Mouse (Mus musculus) megakaryocyte progenitor cell, adult 5-6 weeks (primary cell): ENCODE measurements at regions not wholly inside any gene's neighbourhood (a gene's known extent, or its start where the extent isn't known, plus 50 kb on each side); places are given as distances from the start of the nearest gene placed in this dataset.
"Not testable (repeated sequence)": the region's sequence is repeated elsewhere in the genome, so short reads cannot be mapped to it uniquely, and the experiment has no call there.

Experiments used
- ATAC-seq: replicated peaks from 2 replicates; pipeline ENCODE4 v1.8.0; 2016; ENCODE audit warnings: mild to moderate bottlenecking, moderate TSS enrichment, inconsistent platforms; ENCODE audit not compliant: poor library complexity

- not testable (repeated sequence) for ATAC-seq
Measured at GRCm38 (mm10) chr10:103507051-103507450, 139.5 kb downstream of the Slc6a15 start.

DNA sequence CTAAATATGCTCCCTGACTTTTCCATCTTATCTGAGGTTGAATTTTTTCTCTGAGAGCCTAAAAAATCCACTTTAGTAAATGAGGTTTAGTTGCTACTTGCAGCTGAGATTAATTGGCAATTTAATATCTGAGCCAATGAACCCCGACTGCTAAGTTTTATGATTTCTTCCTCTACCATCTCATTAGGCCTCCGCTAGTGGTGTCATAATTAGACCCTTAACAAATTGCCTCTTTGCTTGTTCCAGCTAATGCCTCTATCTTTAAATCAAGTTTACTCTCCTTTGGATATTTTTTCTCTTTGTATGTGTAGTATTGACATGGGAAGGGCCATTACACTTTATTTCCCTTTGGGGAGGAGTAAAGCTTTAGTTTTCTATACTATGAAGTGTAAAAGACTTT, 176.9 kb downstream of the Slc6a15 start:
- ATAC-seq, result no peak

DNA sequence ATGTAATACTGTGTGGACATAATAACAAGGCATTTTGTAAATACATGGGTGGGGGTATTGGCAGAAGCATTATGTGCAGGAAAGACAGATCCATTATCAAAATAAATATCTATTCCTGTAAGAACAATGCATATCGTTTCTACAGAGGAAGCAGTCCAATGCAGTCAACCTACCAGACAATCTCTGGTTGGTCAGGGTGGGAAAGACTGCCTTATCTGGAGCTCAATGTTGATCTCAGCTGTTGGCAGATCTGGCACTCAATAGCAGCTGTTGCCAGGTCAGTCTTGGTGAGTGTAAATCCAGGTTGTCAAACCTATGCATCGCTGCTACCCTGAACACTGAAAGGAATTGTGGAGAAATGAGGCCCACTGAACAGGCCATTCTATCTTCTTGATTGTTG, 181.9 kb downstream of the Slc6a15 start:
- ATAC-seq, result no peak

GRCm38 (mm10) chr10:103585097-103585496, 217.5 kb downstream of the Slc6a15 start:
- no peak for ATAC-seq

- no peak for ATAC-seq
Measured at GRCm38 (mm10) chr10:103585504-103585903, 217.9 kb downstream of the Slc6a15 start.

DNA sequence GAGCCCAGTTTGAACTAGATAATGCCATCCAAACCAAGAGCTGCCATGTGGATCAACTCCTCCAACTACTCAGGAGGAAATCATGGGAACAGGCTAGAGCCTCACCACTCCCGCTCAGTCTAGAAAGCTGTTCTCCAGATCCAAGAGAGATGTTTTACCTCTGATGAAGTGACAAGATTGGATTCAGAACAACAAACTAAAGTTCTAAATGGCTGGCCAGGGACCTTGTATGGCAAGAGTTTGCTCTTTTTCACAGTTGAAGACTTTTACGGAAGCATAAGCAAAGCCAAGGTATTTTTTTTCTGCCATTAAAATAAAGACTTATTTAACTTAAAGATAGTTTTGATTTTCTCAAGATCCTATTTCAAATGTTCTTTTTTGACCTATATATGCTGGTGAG, 224.4 kb downstream of the Slc6a15 start:
- ATAC-seq, result no peak

DNA sequence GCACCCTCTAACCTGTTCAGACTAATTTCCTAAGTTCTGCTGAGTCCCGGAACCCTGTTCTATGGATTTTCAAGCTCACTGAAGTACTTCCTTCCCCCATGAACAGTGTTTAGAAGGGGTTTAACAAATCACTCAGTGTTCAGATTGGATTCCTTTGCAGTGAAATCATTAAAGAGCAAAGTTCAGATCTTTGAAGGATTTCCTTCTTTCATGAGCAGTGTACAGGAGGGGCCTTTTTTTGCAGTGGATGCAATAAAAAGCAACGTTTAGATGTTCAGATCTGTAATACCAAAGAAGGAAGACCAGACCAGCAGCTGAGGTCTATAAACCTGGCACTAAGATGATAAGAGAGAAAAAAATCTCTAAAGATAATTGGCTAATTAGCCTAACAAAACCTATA, 273.6 kb downstream of the Slc6a15 start:
- no peak for ATAC-seq

- ATAC-seq, result no peak
Measured at GRCm38 (mm10) chr10:103649848-103650247, 282.3 kb downstream of the Slc6a15 start.

DNA sequence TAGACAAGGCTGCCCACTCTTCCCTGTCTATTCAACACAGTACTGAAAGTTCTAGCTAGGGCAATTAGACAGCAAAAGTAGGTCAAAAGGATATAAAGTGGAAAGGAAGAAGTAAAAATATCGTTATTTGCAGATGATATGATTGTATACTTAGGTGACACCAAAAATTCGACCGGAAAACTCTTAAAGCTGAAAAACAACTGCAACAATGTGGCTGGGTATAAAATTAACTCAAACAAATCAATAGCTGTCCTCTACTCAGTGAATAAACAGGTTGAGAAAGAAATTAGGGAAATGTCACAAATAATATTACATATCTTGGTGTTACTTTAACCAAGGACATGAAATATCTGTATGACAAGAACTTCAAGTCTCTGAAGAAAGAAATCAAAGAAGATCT, 305.5 kb downstream of the Slc6a15 start:
- no peak for ATAC-seq

GRCm38 (mm10) chr10:103673765-103674164, 306.2 kb downstream of the Slc6a15 start:
- no peak for ATAC-seq

DNA sequence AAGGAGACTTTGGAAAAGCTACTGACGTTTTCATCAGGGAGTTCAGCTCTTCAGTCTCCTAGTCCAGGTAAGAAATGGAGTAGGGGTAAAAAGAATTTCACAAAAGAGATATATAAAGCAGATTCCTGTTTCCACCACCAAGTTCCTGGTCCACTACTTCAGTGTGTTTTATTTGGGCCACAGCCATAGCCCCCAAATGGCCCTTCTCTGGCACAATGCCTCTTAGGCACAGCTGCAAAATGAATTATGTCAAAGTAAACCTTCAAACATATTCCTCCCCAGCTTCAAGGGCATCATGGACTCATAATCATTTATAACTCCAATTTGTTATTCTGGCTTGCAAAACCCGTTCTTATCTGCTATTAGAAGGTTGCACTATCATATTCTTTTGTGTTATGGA, 325.1 kb downstream of the Slc6a15 start:
- ATAC-seq, result no peak

GRCm38 (mm10) chr10:103715080-103715725, 347.6 kb downstream of the Slc6a15 start:
- no peak for ATAC-seq

- peak; percentile 85 for ATAC-seq
Measured at GRCm38 (mm10) chr10:103718998-103719662, 351.5 kb downstream of the Slc6a15 start.

DNA sequence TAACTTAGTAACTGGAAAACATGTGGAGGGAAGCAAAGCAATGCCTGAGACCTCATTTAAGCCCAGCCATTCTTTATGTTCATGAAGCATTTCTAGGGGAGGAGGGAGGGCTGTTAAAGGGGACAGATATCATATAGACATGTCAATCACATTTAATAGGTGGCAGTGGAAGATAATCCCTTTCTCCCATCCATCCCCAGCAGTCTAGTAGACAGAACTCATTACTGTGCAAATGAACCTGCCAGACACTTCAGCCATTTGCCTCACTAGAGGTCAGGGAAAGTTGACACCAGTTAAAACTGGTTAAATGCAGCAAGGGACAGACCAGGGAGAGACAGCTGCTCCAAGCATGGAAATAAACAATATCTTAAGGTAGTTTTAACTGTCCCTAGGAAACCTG, 359.1 kb downstream of the Slc6a15 start:
- no peak for ATAC-seq

- ATAC-seq, result no peak
Measured at GRCm38 (mm10) chr10:103731522-103731921, 363.9 kb downstream of the Slc6a15 start.

DNA sequence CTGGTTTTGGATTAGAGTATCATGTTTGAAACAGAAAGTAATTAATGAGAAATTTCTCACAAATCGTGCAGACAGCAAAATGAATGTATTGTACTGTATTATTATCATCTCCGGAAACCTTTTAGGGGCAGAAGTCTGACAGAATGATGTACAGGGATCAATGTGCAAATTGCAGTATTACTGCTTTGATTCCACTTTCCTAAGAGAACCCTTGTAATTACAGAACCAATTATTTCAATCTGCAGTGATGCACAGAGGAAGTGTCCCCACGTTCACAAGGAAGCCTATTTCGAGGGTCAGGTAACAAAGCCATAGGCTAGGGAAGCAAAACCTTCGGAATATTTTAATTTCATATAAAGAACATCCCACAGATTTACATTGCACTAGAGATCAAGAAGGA, 364.4 kb downstream of the Slc6a15 start:
- no peak for ATAC-seq

- ATAC-seq, result no peak
Measured at GRCm38 (mm10) chr10:103780127-103780526, 362.7 kb upstream of the Gm21293 start.

GRCm38 (mm10) chr10:103784920-103785319, 357.9 kb upstream of the Gm21293 start:
- no peak for ATAC-seq

DNA sequence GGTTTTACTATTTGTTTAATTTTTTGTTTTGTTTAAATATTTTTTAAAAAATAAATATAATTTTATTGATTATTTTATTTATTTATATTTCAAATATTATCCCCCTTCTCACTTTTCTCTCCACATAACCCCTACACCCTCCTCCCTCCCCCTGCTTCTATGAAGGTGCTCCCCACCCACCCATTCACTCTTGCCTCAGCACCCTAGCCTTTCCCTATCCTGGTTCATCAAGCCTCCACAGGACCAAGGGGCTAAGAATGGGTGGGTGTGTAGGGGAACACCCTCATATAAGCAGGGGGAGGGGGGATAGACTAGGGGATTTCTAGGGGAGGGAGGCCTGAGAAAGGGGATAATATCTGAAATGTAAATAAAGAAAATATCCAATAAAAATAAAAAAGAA, 313.7 kb upstream of the Gm21293 start:
- ATAC-seq, result no peak

- no peak for ATAC-seq
Measured at GRCm38 (mm10) chr10:103832063-103832462, 310.7 kb upstream of the Gm21293 start.

- ATAC-seq, result no peak
Measured at GRCm38 (mm10) chr10:103855211-103855610, 287.6 kb upstream of the Gm21293 start.

- ATAC-seq, result no peak
Measured at GRCm38 (mm10) chr10:103860890-103861289, 281.9 kb upstream of the Gm21293 start.

DNA sequence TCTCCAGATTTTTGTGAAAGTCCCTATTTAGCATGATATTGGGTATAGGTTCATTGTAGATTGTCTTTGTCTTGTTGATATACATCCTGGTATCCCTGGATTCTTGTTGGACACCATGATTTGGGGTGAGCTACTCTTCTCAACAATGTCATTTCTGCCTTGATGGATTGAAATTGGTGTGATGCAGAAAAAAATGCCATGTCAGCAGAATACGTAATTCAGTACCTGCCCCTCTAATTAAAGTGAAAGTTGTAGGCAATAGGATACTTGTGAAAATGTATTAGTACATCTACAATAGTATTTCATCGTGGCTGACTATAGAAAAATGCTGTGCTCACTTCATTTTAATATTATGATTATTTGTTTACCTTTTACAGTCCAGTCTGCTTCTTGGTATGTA, 280.7 kb upstream of the Gm21293 start:
- no peak for ATAC-seq
